Mouse (Mus musculus): ENCODE measurements around the gene Ggcx.
"Not testable (repeated sequence)": the region's sequence is repeated elsewhere in the genome, so short reads cannot be mapped to it uniquely, and the experiment has no call there.

Ggcx gene

DNA sequence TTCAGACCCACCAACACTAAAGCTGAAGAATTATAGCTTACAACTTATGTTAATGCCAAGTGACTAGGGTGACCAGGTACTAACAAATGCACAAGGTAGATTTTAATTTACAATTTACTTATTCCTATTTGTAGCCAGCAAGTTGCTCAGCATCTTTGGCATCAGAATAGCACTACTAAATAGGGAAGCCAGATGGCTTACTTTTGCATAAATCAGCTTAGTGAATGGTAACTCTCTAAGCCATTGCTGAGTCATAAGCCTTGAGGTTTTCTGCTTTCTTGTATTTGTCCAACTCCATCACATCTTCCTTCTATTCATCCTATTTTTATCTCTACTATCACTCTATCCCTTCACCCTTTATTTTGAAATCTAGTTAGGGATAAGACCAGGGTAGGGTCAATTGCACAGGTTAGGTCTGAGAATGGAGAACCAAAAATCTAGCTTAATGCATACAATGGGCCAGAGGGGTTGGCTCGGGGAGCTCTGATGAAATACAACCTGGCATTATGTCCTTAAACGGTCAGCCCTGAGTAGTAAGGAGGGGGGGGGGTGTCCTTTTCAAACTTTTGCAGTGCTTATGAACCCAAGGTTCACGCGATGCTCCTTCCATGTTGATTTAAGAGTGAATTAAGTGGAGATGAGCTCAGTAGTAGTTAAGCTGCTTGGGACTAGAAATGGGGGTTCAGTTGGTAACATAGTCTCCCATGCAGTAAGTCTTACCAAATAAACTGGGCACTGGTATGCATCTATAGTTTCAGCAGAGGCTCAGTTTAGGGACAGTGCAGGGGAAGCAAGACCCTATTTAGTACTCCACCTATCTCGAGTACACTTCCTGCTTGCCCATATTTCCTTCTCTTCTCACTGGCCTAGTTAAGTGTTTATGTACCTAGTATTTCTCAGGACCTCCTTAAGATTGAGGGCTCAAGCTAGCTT lies 17.1 kb downstream of the Ggcx start:
- no peak for DNase-seq

GRCm38 (mm10) chr6:72432153-72432552 lies 18.0 kb downstream of the Ggcx start:
- no peak for DNase-seq

- DNase-seq: no peak
Observed at GRCm38 (mm10) chr6:72438226-72438625, 24.1 kb downstream of the Ggcx start.

DNA sequence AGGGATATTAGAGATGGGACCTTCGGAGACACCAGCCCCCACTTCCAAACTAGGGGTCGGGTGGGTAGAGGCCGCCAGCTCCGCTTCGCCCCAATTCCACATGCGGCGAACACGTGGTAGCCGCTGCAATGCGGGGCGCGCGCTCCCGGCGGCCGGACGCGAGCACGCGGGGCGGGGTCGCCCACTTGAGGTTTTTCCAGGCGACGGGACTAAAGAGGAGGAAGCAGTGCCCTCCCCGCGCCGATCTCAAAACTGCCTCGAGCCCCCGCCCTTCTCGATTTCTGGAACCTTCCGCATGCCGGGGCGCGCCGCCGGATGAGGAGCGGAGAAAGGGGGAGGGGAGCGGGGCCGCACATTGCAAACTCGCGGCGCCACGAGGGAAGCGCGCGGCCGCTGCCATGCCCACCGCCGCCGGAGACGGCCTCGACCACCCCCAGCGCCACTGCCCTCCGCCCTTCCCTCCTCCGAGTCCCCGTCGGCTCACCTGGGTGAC lies 24.8 kb downstream of the Ggcx start:
- DNase-seq: peak; percentile 93

DNA sequence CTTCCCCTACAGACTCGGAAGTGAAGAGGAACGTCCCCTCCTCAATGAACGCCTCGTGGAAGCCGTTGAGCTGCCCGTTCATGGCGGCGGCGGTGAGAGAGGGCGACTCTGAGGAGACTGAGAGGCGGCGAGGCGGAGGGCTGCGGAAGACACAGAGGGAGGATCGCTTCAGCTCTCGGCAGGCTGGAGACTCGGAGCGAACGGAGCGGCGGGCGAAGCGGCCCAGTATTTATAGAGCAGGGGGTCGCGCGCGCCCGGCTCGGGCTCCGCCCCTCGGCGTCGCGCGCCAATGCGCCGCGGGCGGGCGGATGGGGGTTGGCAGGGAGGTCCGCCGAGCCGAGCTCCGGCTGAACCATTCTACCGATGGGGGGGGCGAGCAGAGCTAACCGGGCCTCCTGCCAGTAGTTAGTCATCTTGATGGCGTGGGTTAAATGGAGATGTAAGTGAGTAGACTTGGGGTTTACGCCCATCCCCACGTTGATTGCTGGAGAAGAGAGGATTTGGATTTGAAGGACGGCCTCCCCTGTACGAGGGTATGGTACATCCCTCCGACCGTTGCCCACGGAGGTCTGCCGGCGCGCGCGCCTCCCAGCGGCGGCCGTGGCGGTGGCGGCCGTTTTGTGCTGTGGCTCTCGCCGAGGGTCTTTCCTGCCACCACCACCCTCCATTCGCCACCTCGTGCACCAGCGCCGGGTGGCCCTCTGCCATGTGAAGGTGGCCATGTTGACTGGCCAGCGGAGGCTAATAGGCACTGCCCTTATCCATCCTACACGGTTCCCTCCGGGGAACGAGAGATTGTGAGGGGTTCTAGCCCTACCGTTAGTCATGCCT lies 25.5 kb downstream of the Ggcx start, which contains the start of gene Mat2a:
Gene Mat2a (minus strand): TSS at position 204 of the 831 bp plus-strand sequence.
- peak; percentile 96 for DNase-seq

- DNase-seq: no peak
Observed at GRCm38 (mm10) chr6:72440186-72440990, 26.3 kb downstream of the Ggcx start.

- DNase-seq: no peak
Observed at GRCm38 (mm10) chr6:72442921-72443604, 29.0 kb downstream of the Ggcx start.

DNA sequence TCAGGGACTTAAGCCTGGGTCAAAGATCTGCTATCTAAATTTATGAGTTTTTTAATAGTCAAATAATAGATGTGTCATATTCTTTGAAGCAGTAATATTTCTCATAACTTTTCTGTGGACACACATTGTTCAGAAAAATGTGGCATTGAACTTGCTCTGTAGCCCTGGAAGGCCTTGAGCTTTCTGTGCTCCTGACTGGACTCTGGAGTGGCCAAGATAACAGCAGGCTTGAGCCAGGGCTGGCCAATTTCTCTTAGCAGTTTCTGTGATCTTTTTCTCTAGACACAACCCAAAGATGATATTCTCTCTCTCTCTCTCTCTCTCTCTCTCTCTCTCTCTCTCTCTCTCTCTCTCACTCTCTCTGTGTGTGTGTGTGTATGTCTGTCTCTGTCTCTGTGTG lies 30.9 kb downstream of the Ggcx start:
- no peak for DNase-seq

DNA sequence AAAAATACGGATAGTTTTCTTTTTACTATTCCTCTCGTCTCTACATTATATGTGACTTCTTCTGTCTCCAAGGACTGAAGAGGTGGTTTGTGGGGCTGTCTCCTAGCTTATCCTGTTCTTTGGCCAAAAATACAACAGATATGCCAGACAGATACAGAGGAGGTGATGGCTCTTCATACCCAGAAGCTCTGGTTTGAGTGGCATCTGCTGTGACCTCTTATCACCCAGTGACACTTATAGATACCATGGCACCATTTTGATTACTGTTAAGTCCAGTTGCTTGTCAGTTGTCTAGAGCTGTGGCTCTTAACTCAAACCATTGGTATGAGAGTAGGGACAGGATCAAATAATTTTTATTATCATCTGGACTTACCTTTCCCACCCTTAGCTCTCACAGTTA lies 33.4 kb downstream of the Ggcx start:
- DNase-seq: no peak

DNA sequence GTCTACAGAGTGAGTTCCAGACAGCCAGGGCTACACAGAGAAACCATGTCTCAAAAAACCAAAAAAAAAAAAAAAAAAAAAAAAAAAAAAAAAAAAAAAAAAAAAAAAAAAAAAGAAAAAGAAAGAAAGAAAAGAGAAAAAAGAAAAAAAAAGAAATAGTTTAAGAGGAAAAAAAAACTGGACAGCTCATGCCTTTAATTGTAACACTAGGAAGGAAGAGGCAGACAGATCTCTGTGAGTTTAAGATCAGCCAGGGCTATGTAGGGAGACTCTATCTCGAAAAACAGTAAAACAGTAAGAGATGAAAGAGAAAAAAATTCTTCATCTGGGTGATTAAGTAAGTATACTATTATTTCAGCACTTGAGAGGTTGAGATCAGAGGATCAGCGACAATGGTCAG lies 37.7 kb downstream of the Ggcx start:
- not testable (repeated sequence) for DNase-seq

DNA sequence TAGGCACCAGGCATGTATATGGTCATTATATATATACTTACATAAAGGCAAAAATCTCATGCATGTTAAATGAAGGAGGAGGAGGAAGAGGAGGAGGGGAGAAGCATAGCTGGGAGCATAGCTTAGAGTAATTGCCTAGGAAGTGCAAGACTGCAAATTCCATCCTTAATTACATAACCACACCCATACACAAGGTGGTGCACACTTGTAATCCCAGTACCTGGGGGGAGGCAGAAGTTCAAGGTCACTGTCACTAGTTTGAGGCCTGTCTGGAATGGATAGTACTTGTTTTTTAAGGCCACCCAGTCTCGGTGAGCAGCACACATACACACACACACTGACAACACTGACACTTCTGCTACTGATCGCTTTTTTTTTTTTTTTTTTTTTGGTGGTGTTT lies 38.2 kb downstream of the Ggcx start:
- DNase-seq: no peak

DNA sequence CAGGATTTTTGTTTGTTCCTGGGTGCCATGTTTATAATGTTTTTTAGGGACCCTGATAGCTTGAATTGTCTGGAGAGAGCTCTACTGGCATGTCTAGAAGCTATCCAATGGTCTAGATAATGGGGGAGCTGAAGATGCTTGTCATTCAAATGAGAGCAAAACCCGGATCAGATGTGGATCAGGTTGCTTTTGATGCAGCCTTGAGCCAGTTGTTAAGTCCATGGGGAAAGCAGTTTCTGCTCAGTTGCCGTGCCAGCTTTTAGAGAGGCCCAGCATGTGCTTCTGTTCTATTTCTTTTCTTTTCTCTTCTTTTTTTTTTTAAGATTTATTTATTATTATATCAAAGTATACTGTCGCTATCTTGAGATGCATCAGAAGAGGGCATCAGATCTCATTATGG lies 39.5 kb downstream of the Ggcx start:
- no peak for DNase-seq

GRCm38 (mm10) chr6:72454072-72454746 lies 40.1 kb downstream of the Ggcx start:
- DNase-seq: no peak

- DNase-seq: no peak
Observed at GRCm38 (mm10) chr6:72454833-72455373, 40.8 kb downstream of the Ggcx start.

DNA sequence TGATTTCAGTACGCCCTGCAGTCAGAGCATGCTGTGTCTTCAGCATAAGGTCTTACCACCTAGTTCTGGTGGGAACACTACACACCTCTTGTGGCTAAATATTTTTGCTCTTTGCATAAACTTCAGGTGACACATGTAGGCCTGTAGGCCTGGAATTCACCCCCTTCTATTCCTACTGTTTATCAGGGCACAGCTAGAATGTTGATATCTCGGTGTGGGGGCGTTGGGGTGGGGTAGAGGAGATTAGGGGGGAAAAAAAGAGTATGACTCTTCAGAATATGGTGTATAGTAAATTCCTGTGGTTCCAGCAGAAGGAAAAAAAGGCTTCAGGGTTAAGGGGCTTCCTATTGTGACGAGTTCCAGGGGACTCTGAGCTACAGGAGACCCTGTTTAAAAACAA lies 42.5 kb downstream of the Ggcx start:
- no peak for DNase-seq

- DNase-seq: no peak
Observed at GRCm38 (mm10) chr6:72458418-72458817, 44.3 kb downstream of the Ggcx start.

DNA sequence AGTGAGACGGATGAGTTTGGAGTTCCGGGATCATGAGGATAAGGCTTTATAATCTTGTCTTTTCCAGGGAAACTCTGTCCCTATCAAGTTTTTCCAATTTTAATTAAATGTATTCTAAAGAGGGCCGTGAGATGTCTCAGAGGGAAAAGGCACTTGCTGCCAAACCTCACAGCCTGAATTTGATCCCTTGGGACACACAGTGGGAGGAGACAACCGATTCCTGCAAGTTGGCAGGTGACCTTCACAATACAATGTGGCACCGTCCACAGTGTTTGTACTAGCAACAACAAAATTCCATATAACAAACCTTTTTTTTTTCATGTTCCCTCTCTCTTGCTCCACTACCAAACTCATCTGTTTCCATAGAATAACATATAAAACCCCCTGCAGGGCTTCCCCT lies 44.8 kb downstream of the Ggcx start:
- DNase-seq: no peak

DNA sequence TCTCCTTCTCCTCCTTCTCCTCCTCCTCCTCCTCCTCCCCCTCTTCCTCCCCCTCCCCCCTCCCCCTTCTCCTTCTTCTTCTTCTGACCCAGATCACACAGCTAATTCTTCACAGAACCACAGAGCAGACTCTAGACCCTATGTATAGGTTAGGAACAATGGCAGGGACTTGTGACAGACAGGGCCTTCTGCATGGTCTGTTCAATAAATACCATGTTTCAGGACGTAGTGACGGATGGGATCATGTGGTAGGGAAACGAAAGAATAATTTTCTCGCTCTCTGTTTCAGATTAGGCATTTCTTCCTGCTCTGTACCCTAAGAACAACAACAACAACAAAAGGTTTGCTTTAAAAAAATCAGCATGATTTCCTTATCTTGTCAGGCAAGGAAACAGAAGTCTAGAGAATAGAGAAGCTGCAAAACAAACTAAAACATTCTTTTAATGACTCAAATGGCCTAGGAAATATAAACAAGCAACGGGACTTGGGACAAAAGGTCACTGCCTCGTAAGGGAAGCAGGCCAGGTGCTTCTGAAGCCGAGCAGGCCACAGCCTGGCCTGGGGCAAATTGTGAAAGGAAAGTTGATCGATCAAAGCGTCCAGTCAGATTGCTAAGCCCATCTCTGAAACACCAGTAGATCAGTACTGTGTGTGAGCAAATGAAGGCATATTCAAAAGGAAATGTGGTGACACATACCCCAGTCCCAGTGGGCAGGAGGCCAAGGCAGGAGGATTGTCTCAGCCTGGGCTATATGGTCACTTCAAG lies 46.1 kb downstream of the Ggcx start:
- DNase-seq: no peak

GRCm38 (mm10) chr6:72462550-72463257 lies 48.6 kb downstream of the Ggcx start:
- not testable (repeated sequence) for DNase-seq
